Mouse (Mus musculus) mouse embryonic stem cell (cell line): Measurements from ENCODE around the gene L2hgdh.
"Not testable (repeated sequence)": the region's sequence is repeated elsewhere in the genome, so short reads cannot be mapped to it uniquely, and the experiment has no call there.

ENCODE experiments used
- in situ Hi-C, 2 experiments: fragments of 300-500 bp; cut with MboI; formaldehyde crosslinking; loops; 1 replicate in 1 of 2; 3 replicates in 1 of 2; pipeline ENCODE4 v1.14.3; 2019 to 2020; ENCODE audit warnings: low sequenced_read_pairs in 2 of 2, low pct_unique_long_range_greater_than_20kb in 1 of 2, mixed read lengths in 1 of 2; ENCODE audit not compliant: unreplicated experiment in 1 of 2

The L2hgdh gene

GRCm38 (mm10) chr12:69682065-69682787, 42.4 kb downstream of the L2hgdh start:
- in situ Hi-C loops: loop anchor here in 1 of 2 experiments (25.0 kb wide), 1 partner anchor 320 kb away; the partner anchor contains the start of genes Arf6, Gm9887 and Nemf

DNA sequence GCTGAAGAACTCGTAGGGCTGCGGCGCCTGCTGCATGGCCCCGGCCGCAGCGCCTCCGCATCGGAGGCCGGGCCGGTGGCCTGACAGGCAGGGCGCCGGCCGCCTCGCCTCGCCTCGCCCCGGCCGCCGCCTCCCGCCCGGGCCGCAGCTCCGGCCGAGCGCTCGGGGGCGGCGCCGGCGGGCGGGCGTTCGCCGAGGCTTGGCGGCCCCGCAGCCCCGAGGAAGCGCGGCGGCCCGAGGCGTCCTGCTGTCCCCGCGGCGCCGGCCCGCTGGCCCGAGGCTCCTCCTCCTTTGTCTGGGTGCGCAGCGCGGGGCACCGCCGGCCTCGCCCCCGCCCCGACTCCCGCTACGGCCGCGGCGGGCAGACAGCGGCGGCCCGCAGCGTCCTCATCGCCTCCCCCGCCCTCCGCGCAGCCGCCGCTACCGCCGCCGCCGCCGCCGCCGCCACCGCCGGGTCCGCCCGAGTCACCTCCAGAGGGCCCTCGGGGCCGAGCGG, 43.1 kb downstream of the L2hgdh start, which contains the start of gene Sos2:
TSS of gene Sos2 (minus strand) at position 287 of the 496 bp plus-strand sequence.
- in situ Hi-C loops: loop anchor here in 1 of 2 experiments (25.0 kb wide), 1 partner anchor 319 kb away; the partner anchor contains the start of genes Arf6, Gm9887 and Nemf

DNA sequence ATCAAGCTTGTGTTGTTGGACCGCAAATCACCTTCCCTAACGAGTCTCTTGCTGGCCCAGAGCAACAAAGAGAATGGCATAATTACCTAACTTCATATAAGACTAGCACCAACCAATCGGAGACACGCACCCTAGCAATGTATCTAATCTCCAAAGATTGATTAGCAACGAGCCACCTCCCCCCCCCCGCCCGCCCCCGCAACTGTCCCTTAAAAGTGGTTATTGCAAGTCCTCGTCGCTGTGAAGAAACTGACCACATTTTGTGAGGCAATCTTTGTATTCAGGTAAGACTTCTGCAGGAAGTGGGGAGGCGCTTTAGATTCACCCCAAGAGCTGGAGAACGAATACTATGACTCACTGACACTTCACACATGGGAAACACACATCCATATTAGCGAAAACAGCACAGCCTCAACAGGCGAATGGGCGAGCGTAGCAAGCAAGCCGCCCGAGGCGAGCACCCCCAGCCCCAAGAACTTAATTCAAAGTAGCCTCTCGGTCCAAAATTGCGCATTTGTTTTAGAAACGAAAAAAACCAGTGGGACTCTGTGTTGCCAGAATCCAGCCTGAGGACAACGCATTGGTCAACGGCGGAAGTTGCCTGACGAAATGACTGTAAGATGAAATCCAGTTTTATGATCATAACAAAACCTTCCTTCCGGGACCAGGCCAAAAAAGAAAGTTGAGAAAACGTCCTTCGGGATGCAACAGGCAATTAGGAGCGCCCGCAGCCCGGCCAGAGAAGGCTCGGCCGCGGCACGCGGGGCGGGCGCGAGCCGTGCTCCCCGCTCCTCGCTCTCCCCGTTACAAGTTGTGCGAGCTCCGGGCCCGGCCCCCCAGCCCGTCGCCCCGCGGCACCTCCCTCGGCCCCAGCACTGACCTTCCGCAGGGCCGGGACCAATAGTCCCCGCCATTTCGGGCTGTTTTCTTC, 43.8 kb downstream of the L2hgdh start:
- in situ Hi-C loops: loop anchor here in 1 of 2 experiments (25.0 kb wide), 1 partner anchor 319 kb away; the partner anchor contains the start of genes Arf6, Gm9887 and Nemf

DNA sequence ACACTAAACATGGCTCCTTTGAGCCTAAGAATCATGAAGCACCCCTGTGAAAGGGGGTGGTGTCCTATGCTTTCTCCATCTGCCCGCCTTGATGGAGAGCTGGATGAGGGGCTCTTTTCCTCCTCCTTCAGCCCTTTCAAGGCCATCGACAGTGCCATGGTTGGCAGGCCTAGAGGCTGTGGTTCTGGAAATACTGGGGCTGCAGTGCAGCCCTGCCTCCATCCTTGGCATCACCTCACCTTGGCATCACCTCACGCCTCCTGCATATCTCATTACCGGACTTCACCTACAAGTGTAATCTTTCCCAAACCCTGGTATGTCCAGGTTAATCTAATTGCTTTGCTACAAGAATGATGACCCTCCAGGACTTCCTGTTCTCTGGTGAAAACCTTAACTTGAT, 48.5 kb downstream of the L2hgdh start:
- in situ Hi-C loops: loop anchor here in 1 of 2 experiments (25.0 kb wide), 1 partner anchor 314 kb away; the partner anchor contains the start of genes Arf6, Gm9887 and Nemf

- in situ Hi-C loops: loop anchor here in 1 of 2 experiments (25.0 kb wide), 1 partner anchor 313 kb away; the partner anchor contains the start of genes Arf6, Gm9887 and Nemf
Measured at GRCm38 (mm10) chr12:69674576-69675537, 49.8 kb downstream of the L2hgdh start.

DNA sequence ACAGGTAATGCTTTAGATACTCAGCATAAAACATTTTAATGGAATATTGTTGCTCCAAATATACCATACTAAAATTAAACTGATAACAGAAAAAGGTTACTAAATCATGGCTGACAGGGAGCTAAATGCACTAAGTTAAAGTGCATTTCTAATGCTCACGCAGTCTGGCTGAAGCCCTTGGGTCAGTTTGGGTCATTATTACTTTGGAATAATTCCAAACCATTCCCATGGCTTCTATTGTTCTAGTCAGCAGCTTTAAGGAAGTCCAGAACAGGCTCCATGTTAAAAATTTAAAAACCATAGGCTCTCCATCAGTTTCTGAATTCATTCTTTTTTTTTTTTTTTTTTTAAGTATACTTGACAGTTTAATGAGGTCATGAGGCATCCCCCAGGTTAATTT, 50.5 kb downstream of the L2hgdh start:
- in situ Hi-C loops: no loop called here

DNA sequence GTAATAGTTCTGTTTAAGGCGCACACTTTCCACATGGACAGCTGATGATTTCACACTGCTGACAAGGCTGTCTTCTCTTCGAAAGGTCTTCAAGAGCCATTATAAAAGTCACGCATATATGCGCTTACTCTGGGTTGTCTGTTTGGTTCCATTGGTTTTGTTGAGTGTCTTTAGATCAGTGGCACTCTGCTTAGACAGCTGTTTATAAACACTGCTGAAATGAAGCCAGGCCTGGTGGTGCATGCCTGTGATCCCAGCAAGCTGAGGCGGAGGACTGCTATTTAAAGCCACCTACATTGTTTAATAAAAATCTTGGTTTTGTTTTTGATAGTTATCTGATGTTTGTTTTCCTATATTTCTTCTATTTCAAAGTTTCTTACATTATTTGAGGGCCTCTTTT, 58.0 kb downstream of the L2hgdh start:
- in situ Hi-C loops: no loop called here

GRCm38 (mm10) chr12:69661658-69662057, 63.0 kb downstream of the L2hgdh start:
- in situ Hi-C loops: no loop called here

DNA sequence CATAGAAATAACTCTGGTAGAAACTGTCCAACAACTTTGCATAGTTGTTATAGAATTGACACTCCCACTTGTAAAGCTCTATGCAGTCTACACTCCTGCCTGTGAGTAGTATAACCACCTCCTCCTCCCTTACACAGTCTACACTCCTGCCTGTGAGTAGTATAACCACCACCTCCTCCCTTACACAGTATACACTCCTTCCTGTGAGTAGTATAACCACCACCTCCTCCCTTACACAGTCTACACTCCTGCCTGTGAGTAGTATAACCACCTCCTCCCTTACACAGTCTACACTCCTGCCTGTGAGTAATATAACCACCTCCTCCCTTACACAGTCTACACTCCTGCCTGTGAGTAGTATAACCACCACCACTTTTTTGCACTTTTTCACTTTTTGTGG, 70.7 kb downstream of the L2hgdh start:
- in situ Hi-C loops: not testable (repeated sequence)

GRCm38 (mm10) chr12:69649511-69649910, 75.2 kb downstream of the L2hgdh start:
- in situ Hi-C loops: no loop called here

GRCm38 (mm10) chr12:69645821-69646616, 78.7 kb downstream of the L2hgdh start:
- in situ Hi-C loops: no loop called here

DNA sequence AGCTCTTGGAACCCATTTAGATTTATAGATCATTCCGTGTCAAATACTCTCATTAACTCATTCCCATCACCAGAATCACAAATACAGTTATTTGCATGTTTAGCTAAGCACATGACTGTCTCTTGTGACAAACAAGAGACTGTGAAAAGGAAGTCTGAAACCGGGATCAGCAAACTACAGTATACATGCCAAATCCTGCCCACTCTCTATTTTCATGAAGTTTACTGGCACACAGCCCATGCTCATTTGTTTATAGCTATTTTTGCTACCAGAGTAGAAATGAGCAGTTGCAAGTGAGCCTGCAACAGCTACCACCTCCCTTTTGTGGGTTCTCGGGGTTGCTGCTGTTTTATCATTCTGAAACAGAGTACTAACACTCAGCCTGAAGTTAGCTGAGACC, 79.8 kb downstream of the L2hgdh start:
- in situ Hi-C loops: no loop called here

GRCm38 (mm10) chr12:69642877-69643276, 81.8 kb downstream of the L2hgdh start:
- in situ Hi-C loops: no loop called here
